Mouse (Mus musculus) adrenal gland (tissue): Measurements from ENCODE around the gene Cnp.
"Not testable (repeated sequence)": the region's sequence is repeated elsewhere in the genome, so short reads cannot be mapped to it uniquely, and the experiment has no call there.

ENCODE experiments used
- intact Hi-C: fragments of 180-260 bp; cut with DNase I; formaldehyde crosslinking; loops from one replicate; pipeline ENCODE4 v1.15.1; 2025

Cnp gene

GRCm38 (mm10) chr11:100582413-100582812 is 7.7 kb downstream of the Cnp start:
- intact Hi-C loops: not testable (repeated sequence)

GRCm38 (mm10) chr11:100582836-100583235 is 8.1 kb downstream of the Cnp start:
- intact Hi-C loops: no loop called here

GRCm38 (mm10) chr11:100584561-100584961 is 9.9 kb downstream of the Cnp start:
- intact Hi-C loops: no loop called here

- intact Hi-C loops: no loop called here
Observed at GRCm38 (mm10) chr11:100585148-100585547, 10.4 kb downstream of the Cnp start.

- intact Hi-C loops: no loop called here
Observed at GRCm38 (mm10) chr11:100588462-100588861, 13.8 kb downstream of the Cnp start.

GRCm38 (mm10) chr11:100592346-100593046 is 17.8 kb downstream of the Cnp start:
- intact Hi-C loops: no loop called here

GRCm38 (mm10) chr11:100594608-100595007 is 19.9 kb downstream of the Cnp start:
- intact Hi-C loops: no loop called here

GRCm38 (mm10) chr11:100595533-100595932 is 20.8 kb downstream of the Cnp start:
- intact Hi-C loops: no loop called here

- intact Hi-C loops: no loop called here
Observed at GRCm38 (mm10) chr11:100598074-100598473, 23.4 kb downstream of the Cnp start.

- intact Hi-C loops: no loop called here
Observed at GRCm38 (mm10) chr11:100601372-100601771, 26.7 kb downstream of the Cnp start.

- intact Hi-C loops: no loop called here
Observed at GRCm38 (mm10) chr11:100603155-100603554, 28.5 kb downstream of the Cnp start.

- intact Hi-C loops: no loop called here
Observed at GRCm38 (mm10) chr11:100603813-100604212, 29.1 kb downstream of the Cnp start.

GRCm38 (mm10) chr11:100604321-100605005 is 29.8 kb downstream of the Cnp start:
- intact Hi-C loops: no loop called here

- intact Hi-C loops: no loop called here
Observed at GRCm38 (mm10) chr11:100605451-100605850, 30.7 kb downstream of the Cnp start.

- intact Hi-C loops: no loop called here
Observed at GRCm38 (mm10) chr11:100607121-100607520, 32.4 kb downstream of the Cnp start.

- intact Hi-C loops: no loop called here
Observed at GRCm38 (mm10) chr11:100608796-100609195, 34.1 kb downstream of the Cnp start.

- intact Hi-C loops: no loop called here
Observed at GRCm38 (mm10) chr11:100609355-100609996, 34.8 kb downstream of the Cnp start.

GRCm38 (mm10) chr11:100609997-100610680 is 35.4 kb downstream of the Cnp start:
- intact Hi-C loops: loop anchor here (5.0 kb wide), 1 partner anchor 33 kb away; no protein-coding TSS in a partner anchor

- intact Hi-C loops: loop anchor here (5.0 kb wide), 1 partner anchor 34 kb away; no protein-coding TSS in a partner anchor
Observed at GRCm38 (mm10) chr11:100611627-100612026, 36.9 kb downstream of the Cnp start.

GRCm38 (mm10) chr11:100613241-100613640 is 38.5 kb downstream of the Cnp start:
- intact Hi-C loops: loop anchor here (5.0 kb wide), 1 partner anchor 36 kb away; no protein-coding TSS in a partner anchor

GRCm38 (mm10) chr11:100616332-100616731 is 41.6 kb downstream of the Cnp start:
- intact Hi-C loops: no loop called here

GRCm38 (mm10) chr11:100616836-100617235 is 42.1 kb downstream of the Cnp start:
- intact Hi-C loops: not testable (repeated sequence)
